Mouse (Mus musculus) MEL (cell line): ENCODE results near the gene Gpr18. TPM values are rescaled to one million over a fixed set of nuclear protein-coding genes. Genes with fewer than 3 reads are reported as not detected.

Source experiments
- DNase-seq: peaks from one replicate; pipeline ENCODE4 v3.0.0; 2011; ENCODE audit warnings: low read depth, low spot score
- H3K27ac ChIP-seq: 2 replicates; pipeline ENCODE4 v1.5.1; 2012; ENCODE audit warnings: low read depth, mild to moderate bottlenecking, control low read depth, low read length, moderate library complexity; ENCODE audit not compliant: control insufficient read depth
- H3K27me3 ChIP-seq, 2 experiments: fragments of 150-350 bp in 1 of 2; sonication (generic) in 1 of 2; 2 replicates each; pipeline ENCODE4 v1.6.1; 2012; ENCODE audit warnings: low read length in 2 of 2, mild to moderate bottlenecking in 2 of 2, improper control_type of control experiment in 1 of 2, moderate library complexity in 1 of 2; ENCODE audit not compliant: insufficient read depth in 2 of 2, control insufficient read depth in 1 of 2
- H3K36me3 ChIP-seq, 2 experiments: 2 replicates each; pipeline ENCODE4 v1.6.1; 2012 to 2014; ENCODE audit warnings: low read length in 2 of 2, improper control_type of control experiment in 1 of 2, inconsistent platforms in 1 of 2, mild to moderate bottlenecking in 1 of 2; ENCODE audit not compliant: insufficient read depth in 2 of 2, control insufficient read depth in 1 of 2
- H3K4me1 ChIP-seq, 2 experiments: fragments of 150-350 bp in 1 of 2; sonication (generic) in 1 of 2; 2 replicates each; pipeline ENCODE4 v1.6.1; 2012; ENCODE audit warnings: low read length in 2 of 2, improper control_type of control experiment in 1 of 2, mild to moderate bottlenecking in 1 of 2; ENCODE audit not compliant: insufficient read depth in 2 of 2, control insufficient read depth in 1 of 2
- H3K4me3 ChIP-seq, 2 experiments: fragments of 150-350 bp in 1 of 2; sonication (generic) in 1 of 2; 2 replicates each; pipeline ENCODE4 v1.5.1; 2012; ENCODE audit warnings: low read depth in 2 of 2, low read length in 2 of 2, mild to moderate bottlenecking in 2 of 2, moderate library complexity in 2 of 2, control low read depth in 1 of 2, improper control_type of control experiment in 1 of 2; ENCODE audit not compliant: control insufficient read depth in 1 of 2, insufficient read depth in 1 of 2
- H3K79me2 ChIP-seq: 2 replicates; pipeline ENCODE4 v1.6.1; 2012; ENCODE audit warnings: mild to moderate bottlenecking, low read length, moderate library complexity; ENCODE audit not compliant: control insufficient read depth, poor library complexity, insufficient read depth
- H3K9ac ChIP-seq: 2 replicates; pipeline ENCODE4 v1.6.1; 2012; ENCODE audit warnings: low read depth, mild to moderate bottlenecking, control low read depth, low read length, moderate library complexity; ENCODE audit not compliant: control insufficient read depth, poor library complexity, severe bottlenecking
- H3K9me3 ChIP-seq: fragments of 150-350 bp; sonication (generic); replicated peaks from 2 replicates; pipeline ENCODE4 v1.6.1; 2012; ENCODE audit warnings: mild to moderate bottlenecking, low read length, improper control_type of control experiment, moderate library complexity; ENCODE audit not compliant: insufficient read depth
- BHLHE40 ChIP-seq: IDR thresholded peaks from 2 replicates; pipeline ENCODE4 v1.6.1; 2012; ENCODE audit warnings: low read depth, mild to moderate bottlenecking, inconsistent platforms, low read length, improper control_type of control experiment, borderline replicate concordance
- ELF1 ChIP-seq: IDR thresholded peaks from 2 replicates; pipeline ENCODE4 v1.6.1; 2014; ENCODE audit warnings: low read depth, mild to moderate bottlenecking, inconsistent platforms, low read length, improper control_type of control experiment, moderate library complexity
- JUND ChIP-seq: IDR thresholded peaks from 2 replicates; pipeline ENCODE4 v1.6.1; 2011; ENCODE audit warnings: low read depth, mild to moderate bottlenecking, improper control_type of control experiment, low read length
- MAX ChIP-seq: IDR thresholded peaks from 2 replicates; pipeline ENCODE4 v1.6.1; 2011; ENCODE audit warnings: low read length, improper control_type of control experiment
- MEF2A ChIP-seq: IDR thresholded peaks from 2 replicates; pipeline ENCODE4 v1.6.1; 2014; ENCODE audit warnings: low read depth, mild to moderate bottlenecking, inconsistent platforms, low read length, improper control_type of control experiment; ENCODE audit not compliant: poor library complexity, insufficient replicate concordance, severe bottlenecking; ENCODE audit errors: extremely low read depth
- MYB ChIP-seq: IDR thresholded peaks from 2 replicates; pipeline ENCODE4 v1.6.1; 2011; ENCODE audit warnings: mild to moderate bottlenecking, low read depth, low read length, improper control_type of control experiment
- MYC ChIP-seq: IDR thresholded peaks from 2 replicates; pipeline ENCODE4 v1.6.1; 2011; ENCODE audit warnings: low read depth, mild to moderate bottlenecking, low read length, improper control_type of control experiment, moderate library complexity
- POLR2A ChIP-seq, 2 experiments: IDR thresholded peaks; 2 replicates each; pipeline ENCODE4 v1.6.1; 2011 to 2012; ENCODE audit warnings: low read length in 2 of 2, mild to moderate bottlenecking in 2 of 2, control low read depth in 1 of 2, improper control_type of control experiment in 1 of 2, low read depth in 1 of 2, moderate library complexity in 1 of 2; ENCODE audit not compliant: control insufficient read depth in 1 of 2, insufficient read depth in 1 of 2, poor library complexity in 1 of 2
- SIN3A ChIP-seq: IDR thresholded peaks from 2 replicates; pipeline ENCODE4 v1.6.1; 2012; ENCODE audit warnings: low read length, improper control_type of control experiment, inconsistent platforms
- TCF12 ChIP-seq: IDR thresholded peaks from 2 replicates; pipeline ENCODE4 v1.6.1; 2014; ENCODE audit warnings: low read depth, mild to moderate bottlenecking, inconsistent platforms, low read length, improper control_type of control experiment, moderate library complexity
- UBTF ChIP-seq: IDR thresholded peaks from 2 replicates; pipeline ENCODE4 v1.6.1; 2012; ENCODE audit warnings: low read depth, mild to moderate bottlenecking, inconsistent platforms, low read length, improper control_type of control experiment, moderate library complexity, borderline replicate concordance; ENCODE audit not compliant: insufficient read depth
- USF1 ChIP-seq: IDR thresholded peaks from 2 replicates; pipeline ENCODE4 v1.6.1; 2014; ENCODE audit warnings: low read depth, mild to moderate bottlenecking, inconsistent platforms, low read length, improper control_type of control experiment, moderate library complexity
- USF2 ChIP-seq, 2 experiments: IDR thresholded peaks; 2 replicates each; pipeline ENCODE4 v1.6.1; 2011 to 2012; ENCODE audit warnings: improper control_type of control experiment in 2 of 2, low read length in 2 of 2, borderline replicate concordance in 1 of 2, inconsistent platforms in 1 of 2, low read depth in 1 of 2, mild to moderate bottlenecking in 1 of 2; ENCODE audit not compliant: insufficient read depth in 1 of 2
- ZC3H11A ChIP-seq: IDR thresholded peaks from 2 replicates; pipeline ENCODE4 v1.6.1; 2012; ENCODE audit warnings: low read depth, mild to moderate bottlenecking, inconsistent platforms, low read length, improper control_type of control experiment
- ZKSCAN1 ChIP-seq: IDR thresholded peaks from 2 replicates; pipeline ENCODE4 v1.6.1; 2012; ENCODE audit warnings: low read depth, mild to moderate bottlenecking, inconsistent platforms, low read length, improper control_type of control experiment, moderate library complexity
- polyA plus RNA-seq, 2 experiments: library from polyadenylated mRNA; stranded (reverse) in 1 of 2; unstranded in 1 of 2; fragments of >175 nt in 1 of 2; fragments of >200 nt in 1 of 2; gene quantifications; 2 replicates each; pipeline versions ENCODE4 v1.2.1 to v1.2.4; 2012; ENCODE audit warnings: low replicate concordance in 2 of 2, low read depth in 1 of 2; ENCODE audit not compliant: insufficient read length in 2 of 2, insufficient read depth in 1 of 2, missing spikeins in 1 of 2
- total RNA-seq: library from RNA; depleted of rRNA; stranded (reverse); fragments of 300-350 nt; gene quantifications from 2 replicates; pipeline ENCODE4 v1.2.3, GENCODE M21; 2012

Gene Gpr18
- total and polyA plus RNA-seq, 3 experiments = 0.06 to 0.15 TPM; not detected in 1

GRCm38 (mm10) chr14:121960031-121960430, 44.5 kb upstream of the Gpr18 start:
- H3K9me3 ChIP-seq = no peaks in the 10 kb centered on the region
- peaks cover 5 to 30% of the 10 kb centered on the region in 2 experiments for H3K4me1 ChIP-seq
- no peak for DNase-seq
- no peaks in the 10 kb centered on the region for H3K27me3 ChIP-seq
- H3K27ac ChIP-seq = no peak overlapping the region
- H3K79me2 ChIP-seq = no peaks in the 10 kb centered on the region
- no peak overlapping the region for H3K4me3 ChIP-seq
- H3K9ac ChIP-seq = no peak overlapping the region
- TF ChIP-seq TCF12 (no peak), ELF1 (no peak), USF1 (no peak), USF2 (IDR thresholded peaks at IDR 0.05; ENCODE audit: borderline replicate concordance in 1 of 2, insufficient read depth in 1 of 2, low read depth in 1 of 2, low read length in 2 of 2) (no peak), MEF2A (no peak)
- peaks cover 0 to 20% of the 10 kb centered on the region in 2 experiments; a peak in 2 of 4 replicates for H3K36me3 ChIP-seq

- Histone ChIP-seq H3K36me3 (peaks cover 0 to 15% of the 10 kb centered on the region in 2 experiments; a peak in 2 of 4 replicates), H3K9ac (no peak overlapping the region), H3K27ac (no peak overlapping the region), H3K4me3 (no peak overlapping the region), H3K4me1 (peaks cover 5 to 28% of the 10 kb centered on the region in 2 experiments), H3K79me2 (no peaks in the 10 kb centered on the region), H3K9me3 (no peaks in the 10 kb centered on the region), H3K27me3 (no peaks in the 10 kb centered on the region)
- DNase-seq = no peak
- no peak for TF ChIP-seq MAX
- TF ChIP-seq SIN3A = no peak
- no peak for TF ChIP-seq TCF12
- no peak for TF ChIP-seq UBTF
- TF ChIP-seq POLR2A (IDR thresholded peaks at IDR 0.05; ENCODE audit: control insufficient read depth in 1 of 2, insufficient read depth in 1 of 2, low read depth in 1 of 2, low read length in 2 of 2, poor library complexity in 1 of 2) = no peak
- TF ChIP-seq JUND = no peak
- TF ChIP-seq ZKSCAN1 = no peak
- TF ChIP-seq MYC = no peak
- TF ChIP-seq USF1 = no peak
- no peak for TF ChIP-seq BHLHE40
- TF ChIP-seq MYB = no peak
- no peak for TF ChIP-seq ZC3H11A
Measured at GRCm38 (mm10) chr14:121959538-121959980, 44.0 kb upstream of the Gpr18 start.
